In genomic region chr7:28693321-28693966, GRCm38 (mm10) we compare ENCODE assay signal across 8 mouse cellular contexts. TPM values are rescaled to one million over a fixed set of nuclear protein-coding genes. Genes with fewer than 3 reads are reported as not detected.
DNase-seq lines count a peak whose midpoint lies in the region; ATAC-seq lines count a peak whose summit lies in the region.

No protein-coding gene starts in this region.

- H3K4me3 ChIP-seq in hindbrain, embryonic 16.5 days (ENCODE audit: low read length), result peak overlapping the region; percentile 54

- H3K27ac ChIP-seq in hindbrain, embryonic 16.5 days (ENCODE audit: low read depth, low read length), result peak overlapping the region; percentile 67

- H3K4me1 ChIP-seq in hindbrain, embryonic 16.5 days (ENCODE audit: control insufficient read depth, insufficient read depth, low read depth, low read length), result peaks cover 4% of the 10 kb centered on the region

- H3K9me3 ChIP-seq in hindbrain, embryonic 16.5 days (ENCODE audit: control insufficient read depth, low read length), result no peaks in the 10 kb centered on the region

- under 1% methylated on average over 38 of the region's 38 CpGs for WGBS in hindbrain, embryonic 16.5 days

- peak; percentile 100 for DNase-seq in ZHBTc4 (ENCODE audit: low read depth, low spot score)
- DNase-seq in cerebellum, postnatal 14 days, result peak; percentile 91
- DNase-seq in frontal cortex, postnatal 25 days (ENCODE audit: low spot score in 2 of 2), result peak; percentile 53 to 59
- DNase-seq in left cerebral cortex, adult 18-20 months (ENCODE audit: low spot score in 2 of 2), result peak; percentile 76 to 85
- peak; percentile 94 for DNase-seq in lung, postnatal 36 days
- DNase-seq in retina, postnatal 1 day, result peak; percentile 98
- DNase-seq in thymus, postnatal 36 days, result peak; percentile 86 to 91

- H3K36me3 ChIP-seq in hindbrain, embryonic 16.5 days (ENCODE audit: control insufficient read depth, insufficient read depth, low read length), result 0 out of 2 replicates have a peak, but pooled peaks cover 4% of the 10 kb centered on the region

- peak; percentile 93 for ATAC-seq in hindbrain, embryonic 16.5 days

- H3K4me2 ChIP-seq in hindbrain, embryonic 16.5 days (ENCODE audit: low read length), result peak overlapping the region; percentile 73

- H3K9ac ChIP-seq in hindbrain, embryonic 16.5 days (ENCODE audit: low read depth, low read length), result peak overlapping the region; percentile 78

- H3K27me3 ChIP-seq in hindbrain, embryonic 16.5 days (replicated peaks; ENCODE audit: control insufficient read depth, insufficient read depth, low read length), result no peaks in the 10 kb centered on the region; the same call in 1 of the 2 replicates

RNA-seq across cellular contexts. Expression of gene Fbxo27, which starts 0.8 kb away (rescaled TPM):
- polyA plus RNA-seq in hindbrain, embryonic 16.5 days (2015; fragmentation: Nextera tagmentation; extraction: Ambion mirVana), result 12.9 and 16.6 TPM in 2 replicates
- total RNA-seq in left cerebral cortex, adult 18-20 months (2021), result 10 to 100 TPM; 24.6 TPM

RNA-seq across cellular contexts. Expression of gene Fbxo17, which starts 23.2 kb away (rescaled TPM):
- 4.7 and 5.4 TPM in 2 replicates for polyA plus RNA-seq in hindbrain, embryonic 16.5 days (2015; fragmentation: Nextera tagmentation; extraction: Ambion mirVana)
- 1 to 10 TPM; 1.9 to 2.3 TPM for total RNA-seq in left cerebral cortex, adult 18-20 months (2021)

RNA-seq across cellular contexts. Expression of gene Mrps12, which starts 48.2 kb away (rescaled TPM):
- polyA plus RNA-seq in hindbrain, embryonic 16.5 days (2015; fragmentation: Nextera tagmentation; extraction: Ambion mirVana), result 107 and 113 TPM in 2 replicates
- 10 to 100 TPM; 62.8 to 71.0 TPM for total RNA-seq in left cerebral cortex, adult 18-20 months (2021)

RNA-seq across cellular contexts. Expression of gene Sars2, which starts 48.3 kb away (rescaled TPM):
- 18.7 and 20.8 TPM in 2 replicates for polyA plus RNA-seq in hindbrain, embryonic 16.5 days (2015; fragmentation: Nextera tagmentation; extraction: Ambion mirVana)
- total RNA-seq in left cerebral cortex, adult 18-20 months (2021), result 10 to 100 TPM; 11.0 to 11.6 TPM

Comparison
In these comparisons a context has a peak if more than half of its experiments do, and no peak if none do; other contexts are left out.
1. Peak in every context shown above with its lines: DNase-seq, ATAC-seq, H3K4me3 ChIP-seq and H3K27ac ChIP-seq.